Mouse (Mus musculus) monocyte, adult 5-6 weeks (primary cell): ENCODE data around the gene Slit3. TPM values are rescaled to one million over a fixed set of nuclear protein-coding genes. Genes with fewer than 3 reads are reported as not detected.

Source experiments
- ATAC-seq: fragments of 153-309, 156-312 bp; replicated peaks from 2 replicates; pipeline ENCODE4 v1.8.0; 2017; ENCODE audit warnings: mild to moderate bottlenecking; ENCODE audit not compliant: low TSS enrichment, insufficient number of reproducible peaks, severe bottlenecking, poor library complexity, low FRiP score
- total RNA-seq: library from RNA; stranded (forward); fragments of 200-1000, 200-491, 200-594 nt; gene quantifications from 3 replicates; pipeline ENCODE4 v1.2.3, GENCODE M21; 2017

Slit3 gene
- total RNA-seq, 1 experiment from 2014 or later: not detected

- ATAC-seq: no peak
Measured at GRCm38 (mm10) chr11:35466701-35467100, 345.7 kb downstream of the Slit3 start.

DNA sequence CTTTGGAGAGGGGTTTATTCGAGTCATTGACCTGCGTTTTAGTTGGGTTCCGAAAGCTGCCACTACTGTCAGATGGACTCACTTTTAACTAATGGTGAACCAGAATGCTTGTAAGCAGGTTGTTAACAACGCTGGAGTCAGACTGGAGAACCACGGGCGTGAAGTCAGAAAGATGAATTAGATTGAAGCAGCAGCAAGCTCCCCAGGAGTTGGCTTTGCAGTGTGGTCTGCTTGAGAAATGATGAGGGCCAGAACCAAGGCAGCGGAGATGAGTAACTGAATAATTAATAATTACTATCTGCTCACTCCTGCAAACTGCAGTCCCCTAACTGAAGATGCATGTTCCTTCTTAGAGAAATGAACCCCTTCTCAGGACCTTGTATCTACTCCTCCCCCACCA lies 347.8 kb downstream of the Slit3 start:
- ATAC-seq: no peak

GRCm38 (mm10) chr11:35469940-35470339 lies 348.9 kb downstream of the Slit3 start:
- ATAC-seq: no peak

- ATAC-seq: no peak
Measured at GRCm38 (mm10) chr11:35470853-35471252, 349.8 kb downstream of the Slit3 start.

DNA sequence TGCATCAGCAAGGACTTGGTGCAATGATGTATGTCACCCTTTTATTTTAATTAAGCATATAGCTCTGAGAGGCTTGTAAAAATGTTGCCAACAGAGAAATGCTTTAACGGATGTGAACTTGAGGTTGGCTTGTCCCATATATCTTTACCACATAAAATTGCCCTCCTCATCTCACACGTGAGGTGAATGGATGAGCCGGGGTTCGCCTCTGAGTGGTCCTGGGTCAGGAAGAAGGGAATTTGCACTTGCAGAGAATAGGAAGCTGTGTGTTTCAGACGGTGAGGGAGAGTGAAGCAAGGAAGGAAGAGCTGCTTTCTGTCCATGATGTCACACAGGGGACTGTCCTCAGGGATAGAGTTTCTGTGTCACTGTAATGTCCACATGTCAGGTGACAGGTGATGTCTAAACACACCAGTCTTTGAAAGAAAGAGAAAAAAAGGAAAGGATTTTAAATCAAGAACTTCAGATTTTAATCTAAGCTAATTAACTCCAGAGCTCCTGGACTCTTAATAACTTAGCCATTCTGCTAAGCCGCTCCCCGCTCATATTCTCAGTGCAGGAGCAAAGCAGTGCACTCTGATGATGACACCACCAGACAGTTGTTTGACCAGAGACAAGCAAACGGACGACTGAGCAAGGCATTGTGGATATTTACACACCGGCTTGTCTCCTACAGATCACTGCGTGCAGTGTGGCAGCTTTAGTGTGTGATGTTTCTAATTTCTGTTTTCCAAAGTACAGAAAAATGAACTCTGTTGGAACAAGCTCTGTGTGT lies 352.0 kb downstream of the Slit3 start:
- ATAC-seq: no peak

DNA sequence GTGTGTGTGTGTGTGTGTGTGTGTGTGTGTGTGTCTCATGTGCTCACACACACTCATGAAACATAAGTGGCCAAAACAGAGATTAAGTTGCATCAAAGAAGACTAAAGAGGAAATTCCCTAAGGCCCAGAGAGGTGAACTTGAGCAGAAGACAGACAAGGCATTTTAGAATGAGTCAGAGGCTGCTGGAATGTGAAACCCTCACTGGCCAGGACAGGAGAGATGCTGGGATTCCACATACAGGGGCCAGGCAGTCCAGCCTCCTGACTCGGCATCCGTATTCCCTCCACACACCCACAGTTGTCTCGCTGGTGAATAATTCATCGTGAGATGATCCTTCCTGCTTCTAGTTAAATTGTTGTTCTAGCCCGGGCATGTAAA lies 352.6 kb downstream of the Slit3 start:
- no peak for ATAC-seq

DNA sequence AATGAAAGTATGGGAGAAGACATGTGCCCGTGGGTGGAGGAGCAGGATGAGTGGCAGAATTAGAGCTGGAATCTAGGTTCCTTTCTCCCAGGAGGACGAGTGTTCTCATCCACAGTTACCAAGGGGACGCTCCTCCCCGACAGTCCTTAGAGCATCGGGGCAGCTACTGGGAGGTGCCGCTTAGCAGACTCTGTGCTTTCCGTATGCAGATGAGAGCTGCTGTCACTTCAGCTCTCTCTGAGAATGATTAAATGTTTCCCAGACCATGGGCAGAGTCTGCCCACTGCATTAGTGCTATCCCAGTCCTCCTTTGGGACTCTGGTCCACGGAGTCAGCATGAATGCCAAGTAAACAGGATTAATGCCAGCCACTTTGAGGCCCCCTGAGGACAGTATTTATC lies 359.1 kb downstream of the Slit3 start:
- ATAC-seq: no peak

DNA sequence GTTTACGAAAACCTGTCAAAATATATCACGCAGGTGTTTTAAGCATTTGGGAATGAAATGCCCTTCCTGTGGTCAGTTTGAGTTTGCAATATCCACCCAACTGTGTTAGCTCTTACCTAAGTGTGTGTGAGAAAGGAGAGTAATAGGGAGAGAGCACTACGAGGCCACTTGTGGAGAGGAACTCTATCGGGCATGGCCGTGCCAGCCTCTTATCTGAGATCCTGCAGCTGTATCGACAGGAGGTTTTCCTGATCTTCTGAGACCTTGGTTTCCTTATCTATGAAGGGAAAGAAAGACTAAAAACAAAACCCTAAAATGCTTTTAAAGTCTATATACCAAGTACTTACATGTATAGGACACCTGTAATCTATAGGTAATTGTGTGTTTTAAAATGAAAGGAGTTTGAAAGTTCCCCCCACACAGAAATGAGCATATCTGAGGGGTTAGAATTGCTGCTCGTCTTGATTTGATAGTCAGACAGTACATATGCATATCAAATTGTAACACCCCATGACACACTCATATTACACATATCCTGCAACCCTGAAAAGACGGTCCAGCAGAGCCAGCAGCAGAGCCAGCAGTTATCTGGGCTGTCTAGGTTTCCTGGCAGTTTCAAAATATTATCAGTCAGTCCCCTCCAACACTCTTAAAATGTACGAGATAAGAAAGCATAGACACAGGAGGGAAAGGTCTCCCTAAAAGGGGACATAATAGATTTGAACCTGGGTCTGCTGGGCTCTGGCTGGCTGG lies 360.8 kb downstream of the Slit3 start:
- ATAC-seq: no peak

DNA sequence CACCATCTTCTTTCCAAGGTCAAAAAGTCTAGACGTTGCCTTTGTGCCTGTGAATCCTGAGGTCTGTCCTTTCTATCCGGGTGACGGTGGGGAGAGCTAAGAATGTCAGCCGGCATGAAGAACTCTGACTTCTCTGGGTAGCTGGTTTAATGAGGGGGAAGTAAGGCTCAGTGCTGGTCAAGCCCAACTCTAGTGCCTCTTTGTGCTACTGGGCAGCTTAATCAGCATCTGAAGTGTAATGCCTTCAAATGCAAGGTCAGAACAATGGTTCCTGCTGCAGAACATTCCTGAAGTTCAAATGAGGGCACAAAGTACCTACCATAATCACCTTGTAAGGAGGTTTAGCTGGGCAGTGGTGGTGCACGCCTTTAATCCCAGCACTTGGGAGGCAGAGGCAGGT lies 366.9 kb downstream of the Slit3 start:
- ATAC-seq: no peak

- ATAC-seq: no peak
Measured at GRCm38 (mm10) chr11:35491701-35492100, 370.7 kb downstream of the Slit3 start.

GRCm38 (mm10) chr11:35496874-35497273 lies 375.9 kb downstream of the Slit3 start:
- no peak for ATAC-seq

DNA sequence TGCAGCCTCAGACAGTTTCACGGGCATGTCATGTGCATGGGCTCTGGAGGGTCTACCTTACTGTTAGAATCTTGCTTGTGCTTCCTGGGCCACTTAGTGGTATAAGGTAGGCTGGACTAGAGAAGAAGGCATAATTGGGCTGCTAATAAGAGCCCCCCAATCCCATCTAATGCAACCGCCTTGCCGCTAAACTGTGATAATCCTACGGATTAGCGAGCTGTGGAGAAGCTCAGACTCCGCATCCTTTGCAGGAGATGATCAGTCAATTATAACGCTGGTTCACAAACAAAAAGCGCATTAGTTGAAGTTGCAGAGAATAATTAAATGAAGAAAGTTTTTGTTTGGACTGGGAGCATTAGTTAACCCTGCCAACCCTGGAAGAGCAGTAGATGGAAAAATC lies 376.9 kb downstream of the Slit3 start:
- no peak for ATAC-seq

DNA sequence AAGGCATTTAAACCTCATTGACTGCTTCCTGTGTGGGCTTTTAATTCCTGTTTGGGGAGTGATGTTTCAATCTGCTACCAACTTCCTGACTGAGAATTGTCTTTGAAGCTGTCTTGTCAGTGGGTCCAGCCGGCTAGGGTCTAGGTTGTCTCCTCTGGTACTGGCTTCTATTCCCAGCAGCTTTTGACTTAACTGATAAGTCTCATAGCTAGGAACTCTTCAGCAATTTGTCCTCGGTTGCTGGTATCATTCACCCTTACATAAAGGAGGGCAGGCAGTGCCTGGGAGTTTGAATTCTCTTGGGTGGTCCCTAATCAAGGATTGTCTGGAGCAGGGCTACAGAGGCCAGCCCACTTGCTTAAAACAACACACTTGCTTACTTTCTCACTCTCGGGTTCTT lies 381.1 kb downstream of the Slit3 start:
- ATAC-seq: no peak

DNA sequence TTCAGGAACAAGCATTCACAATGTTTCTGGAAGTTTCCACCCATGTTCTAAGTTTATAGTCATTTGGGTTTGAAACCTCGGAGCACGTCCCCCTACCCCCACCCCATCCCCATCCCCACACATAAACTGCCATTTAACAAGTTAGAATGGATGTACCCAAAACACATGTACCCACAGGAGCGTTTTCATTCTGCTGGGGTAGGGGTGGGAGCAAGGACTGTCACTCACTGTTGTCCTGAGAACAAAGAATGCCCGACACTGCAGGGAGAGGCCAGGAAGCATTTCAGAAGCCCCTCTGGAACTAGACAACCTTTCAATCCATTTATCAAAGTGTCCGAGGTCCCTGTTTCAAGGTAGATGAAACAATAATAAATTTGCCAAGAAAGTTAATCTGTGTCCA lies 383.0 kb downstream of the Slit3 start:
- ATAC-seq: no peak

- no peak for ATAC-seq
Measured at GRCm38 (mm10) chr11:35504916-35505315, 383.9 kb downstream of the Slit3 start.

- no peak for ATAC-seq
Measured at GRCm38 (mm10) chr11:35505316-35505715, 384.3 kb downstream of the Slit3 start.

DNA sequence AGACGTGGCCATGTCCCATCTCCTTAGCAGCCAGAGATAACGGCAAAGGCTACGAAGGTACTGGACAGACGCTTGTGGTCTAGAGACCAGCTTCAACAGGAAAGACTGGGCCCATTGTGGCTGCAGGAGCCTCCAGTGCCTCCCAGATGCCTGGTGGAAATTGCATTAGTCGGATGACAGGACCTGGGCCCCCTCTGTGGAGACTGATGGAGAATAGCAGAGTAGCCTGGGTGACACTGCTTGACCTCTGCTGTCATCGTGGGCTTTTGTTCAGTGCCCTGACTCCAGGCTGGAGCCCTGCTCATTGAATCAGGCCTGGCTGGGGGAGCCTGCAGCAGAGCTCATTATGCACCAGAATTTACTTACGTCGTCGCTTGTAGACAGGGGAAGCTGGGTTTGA lies 384.8 kb downstream of the Slit3 start:
- no peak for ATAC-seq

DNA sequence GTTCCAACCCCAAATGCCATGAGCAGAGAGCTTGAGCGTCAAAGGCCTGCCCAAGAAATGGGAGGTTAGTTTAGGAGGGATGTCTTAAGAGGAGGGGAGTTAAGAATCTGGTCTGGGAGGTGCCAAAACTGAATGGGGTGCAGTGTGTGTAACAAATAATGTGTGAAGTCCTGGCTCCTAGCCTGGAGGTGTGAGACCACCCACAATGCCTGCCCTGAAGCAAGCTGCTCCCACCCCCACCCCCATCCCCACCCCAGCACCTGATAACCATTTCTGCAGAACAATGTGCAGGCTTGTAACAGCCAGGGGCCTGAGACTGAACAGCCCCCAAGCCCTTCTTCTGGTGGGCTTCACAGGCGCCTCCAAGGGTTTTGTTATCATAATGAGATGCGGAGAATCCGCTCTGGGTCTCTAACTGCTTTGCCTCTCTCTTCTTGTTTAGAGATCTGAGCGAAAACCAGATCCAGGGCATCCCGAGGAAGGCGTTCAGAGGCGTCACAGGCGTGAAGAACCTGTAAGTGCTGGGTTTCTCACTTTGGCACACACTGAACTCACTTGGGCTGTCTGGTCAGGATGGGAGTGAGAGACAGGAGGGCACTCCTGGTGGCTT lies 386.9 kb downstream of the Slit3 start:
- no peak for ATAC-seq

- ATAC-seq: no peak
Measured at GRCm38 (mm10) chr11:35512686-35513085, 391.7 kb downstream of the Slit3 start.

- ATAC-seq: no peak
Measured at GRCm38 (mm10) chr11:35513343-35513742, 392.3 kb downstream of the Slit3 start.
